Mouse (Mus musculus) lung, postnatal 0 days (tissue): ENCODE data around the gene Nmrk2.

Experiments
- CTCF ChIP-seq: IDR thresholded peaks from 2 replicates; pipeline ENCODE4 v1.5.1; 2016; ENCODE audit warnings: antibody characterized with exemption, mild to moderate bottlenecking
- EP300 ChIP-seq: IDR thresholded peaks from 2 replicates; pipeline ENCODE4 v1.6.1; 2016; ENCODE audit warnings: antibody characterized with exemption, mild to moderate bottlenecking, control low read depth

DNA sequence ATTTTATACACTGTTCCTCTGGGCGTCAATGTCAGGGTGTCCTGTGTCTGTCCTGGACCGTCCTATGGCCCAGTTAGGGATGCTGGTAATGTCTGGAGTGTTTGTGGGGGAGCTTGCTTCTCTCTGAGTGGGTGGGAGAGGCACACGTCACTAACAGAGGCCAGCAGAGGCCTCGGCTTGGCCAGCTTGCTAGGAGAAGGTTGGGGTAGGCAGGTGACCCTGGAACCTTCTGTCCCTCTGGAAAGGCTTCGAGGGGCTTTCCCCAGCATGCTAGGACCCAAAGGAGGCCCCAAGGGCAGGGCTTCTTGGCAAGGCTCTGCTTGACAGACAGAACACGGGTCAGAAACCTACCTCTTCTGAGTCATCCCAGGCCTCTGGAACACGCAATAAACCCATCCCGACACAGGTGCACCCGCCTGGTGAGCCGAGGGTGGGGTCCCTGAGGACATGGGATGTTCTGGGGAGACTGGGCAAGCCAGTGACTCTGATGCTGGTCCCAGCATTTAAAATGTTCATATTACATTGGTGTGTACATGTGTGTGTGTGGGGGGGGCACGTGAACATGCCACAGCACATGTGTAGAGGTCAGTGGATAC is 5.3 kb downstream of the Nmrk2 start:
- TF ChIP-seq EP300 (no peak), CTCF (no peak)
